Mouse (Mus musculus) intestine, embryonic 14.5 days (tissue): Measurements from ENCODE around the gene Stk25. TPM values are rescaled to one million over a fixed set of nuclear protein-coding genes. Genes with fewer than 3 reads are reported as not detected.

ENCODE experiments used
- ATAC-seq: fragments of 200-750 bp; cut with Nextera tagmentation; replicated peaks from 2 replicates; pipeline ENCODE4 v1.8.0; 2017; ENCODE audit warnings: low read depth, moderate number of reproducible peaks, moderate TSS enrichment, moderate library complexity; ENCODE audit not compliant: low FRiP score, low TSS enrichment
- DNase-seq: peaks from one replicate; pipeline ENCODE4 v3.0.0-alpha.2; 2018; ENCODE audit warnings: low spot score
- H3K27ac ChIP-seq: fragments of 300-500 bp; sonication (generic); 2 replicates; pipeline ENCODE4 v1.5.1; 2014; ENCODE audit warnings: low read depth, mild to moderate bottlenecking, control low read depth
- H3K27me3 ChIP-seq: fragments of 300-500 bp; sonication (generic); replicated peaks from 2 replicates; pipeline ENCODE4 v1.6.1; 2014; ENCODE audit warnings: low read length, control low read depth; ENCODE audit not compliant: control insufficient read depth, insufficient read depth
- H3K36me3 ChIP-seq: fragments of 300-500 bp; sonication (generic); 2 replicates; pipeline ENCODE4 v1.6.1; 2014; ENCODE audit warnings: low read length, control low read depth; ENCODE audit not compliant: control insufficient read depth, insufficient read depth
- H3K4me1 ChIP-seq: fragments of 300-500 bp; sonication (generic); replicated peaks from 2 replicates; pipeline ENCODE4 v1.6.1; 2014; ENCODE audit warnings: low read length, control low read depth, mixed read lengths; ENCODE audit not compliant: control insufficient read depth, insufficient read depth
- H3K4me2 ChIP-seq: fragments of 300-500 bp; sonication (generic); 2 replicates; pipeline ENCODE4 v1.6.1; 2014; ENCODE audit warnings: low read length
- H3K4me3 ChIP-seq: fragments of 300-500 bp; sonication (generic); 2 replicates; pipeline ENCODE4 v1.5.1; 2014; ENCODE audit warnings: low read depth, low read length, control low read depth, mixed read lengths
- H3K9ac ChIP-seq: fragments of 300-500 bp; sonication (generic); 2 replicates; pipeline ENCODE4 v1.6.1; 2014; ENCODE audit warnings: mild to moderate bottlenecking, low read length
- H3K9me3 ChIP-seq: fragments of 300-500 bp; sonication (generic); 2 replicates; pipeline ENCODE4 v1.6.1; 2016; ENCODE audit warnings: low read length, control low read depth; ENCODE audit not compliant: control insufficient read depth
- WGBS: fragments of 180-500 bp; shearing (Covaris S2); extraction: QIAGEN DNeasy Blood & Tissue Kit; methylation state at CpG from one replicate; pipeline ENCODE4 v1.1.7; 2014; 5-methylcytosine and 5-hydroxymethylcytosine counted together
- polyA plus RNA-seq: library from polyadenylated mRNA; unstranded; fragments of >200 nt; fragmentation: Nextera tagmentation; extraction: Ambion mirVana; gene quantifications from 2 replicates; pipeline ENCODE4 v1.2.1, GENCODE M21; 2014

Gene Stk25
- polyA plus RNA-seq, 1 experiment from 2014 or later, result 179 TPM

- DNase-seq (no peak), ATAC-seq (no peak)
- no peaks in the 10 kb centered on the region for H3K27me3 ChIP-seq
- no peak overlapping the region for H3K4me2 ChIP-seq
- WGBS, result 82% methylated on average over 3 of the region's 3 CpGs
- no peaks in the 10 kb centered on the region for H3K9me3 ChIP-seq
- H3K9ac ChIP-seq, result no peak overlapping the region
- no peak overlapping the region for H3K27ac ChIP-seq
- H3K36me3 ChIP-seq, result peaks cover 19% of the 10 kb centered on the region; the same call in 1 of the 2 replicates
- H3K4me3 ChIP-seq, result no peak overlapping the region
- 0 out of 2 replicates have a peak, but pooled peaks cover 4% of the 10 kb centered on the region for H3K4me1 ChIP-seq
Observed at GRCm38 (mm10) chr1:93693502-93693901, 35.0 kb upstream of the Stk25 start.

DNA sequence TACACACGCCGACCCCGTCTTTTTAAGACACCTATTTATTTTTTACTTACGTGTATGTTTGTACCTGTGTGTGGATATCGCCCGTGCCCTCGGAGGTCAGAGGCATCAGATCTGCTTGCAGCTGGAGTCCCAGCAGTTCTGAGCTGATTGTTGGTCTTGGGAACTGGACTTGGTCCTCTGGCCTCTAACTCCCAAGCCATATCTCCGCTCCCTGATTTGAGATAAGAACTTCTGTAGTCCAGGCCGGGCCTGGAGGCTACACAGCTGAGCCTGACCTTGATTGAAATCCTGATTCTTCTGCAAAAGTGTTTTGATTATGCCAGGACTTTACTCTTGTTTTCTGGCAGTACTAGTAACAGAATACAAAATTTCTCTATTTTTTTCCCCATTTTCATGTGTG, 34.3 kb upstream of the Stk25 start:
- H3K4me1 ChIP-seq, result 0 out of 2 replicates have a peak, but pooled peaks cover 4% of the 10 kb centered on the region
- DNase-seq (no peak), ATAC-seq (no peak)
- no peaks in the 10 kb centered on the region for H3K9me3 ChIP-seq
- 83% methylated on average over 9 of the region's 9 CpGs for WGBS
- peaks cover 19% of the 10 kb centered on the region; the same call in 1 of the 2 replicates for H3K36me3 ChIP-seq
- no peak overlapping the region for H3K4me3 ChIP-seq
- H3K27me3 ChIP-seq, result no peaks in the 10 kb centered on the region
- H3K4me2 ChIP-seq, result no peak overlapping the region
- H3K27ac ChIP-seq, result no peak overlapping the region
- no peak overlapping the region for H3K9ac ChIP-seq

DNA sequence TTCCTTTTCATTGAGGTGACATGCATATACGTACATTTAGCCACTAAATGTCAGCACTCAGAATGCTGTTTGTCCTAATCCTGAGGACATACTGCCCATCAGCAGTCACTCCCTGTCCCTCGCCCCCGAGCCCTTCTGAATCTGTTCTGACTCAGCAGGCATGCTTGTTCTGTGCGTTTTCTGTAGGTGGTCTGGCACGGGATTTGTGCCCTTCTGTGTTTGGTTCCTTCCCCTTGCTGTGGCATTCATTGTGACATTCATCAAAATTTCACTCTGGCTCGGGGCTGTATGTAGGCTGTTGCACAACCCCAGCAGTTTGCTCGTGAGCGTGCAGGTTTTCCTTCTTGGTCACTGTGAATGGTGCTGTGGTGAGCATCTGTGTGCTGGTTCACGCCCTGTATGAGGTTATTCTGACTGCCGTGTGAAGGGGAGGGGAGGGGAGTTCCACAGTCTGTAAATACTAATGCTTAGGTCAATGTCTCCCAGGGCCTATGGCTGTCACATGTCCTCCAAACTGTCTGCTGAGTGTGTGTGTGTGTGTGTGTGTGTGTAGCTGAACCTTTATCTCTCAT, 33.4 kb upstream of the Stk25 start:
- no peaks in the 10 kb centered on the region for H3K9me3 ChIP-seq
- DNase-seq (no peak), ATAC-seq (no peak)
- WGBS, result 78% methylated on average over 10 of the region's 10 CpGs
- H3K4me2 ChIP-seq, result no peak overlapping the region
- no peak overlapping the region for H3K9ac ChIP-seq
- no peaks in the 10 kb centered on the region for H3K27me3 ChIP-seq
- no peak overlapping the region for H3K27ac ChIP-seq
- H3K4me3 ChIP-seq, result no peak overlapping the region
- peaks cover 19% of the 10 kb centered on the region; the same call in 1 of the 2 replicates for H3K36me3 ChIP-seq
- no peaks in the 10 kb centered on the region for H3K4me1 ChIP-seq

GRCm38 (mm10) chr1:93691106-93691505, 32.6 kb upstream of the Stk25 start:
- Histone ChIP-seq H3K4me3 (no peak overlapping the region), H3K27me3 (no peaks in the 10 kb centered on the region), H3K9me3 (no peaks in the 10 kb centered on the region), H3K4me1 (0 out of 2 replicates have a peak, but pooled peaks cover 3% of the 10 kb centered on the region), H3K27ac (no peak overlapping the region), H3K36me3 (peaks cover 18% of the 10 kb centered on the region; the same call in 1 of the 2 replicates), H3K9ac (no peak overlapping the region), H3K4me2 (no peak overlapping the region)
- DNase-seq, result no peak
- 91% methylated on average over 8 of the region's 8 CpGs for WGBS
- no peak for ATAC-seq

- peaks cover 10% of the 10 kb centered on the region; the same call in 1 of the 2 replicates for H3K36me3 ChIP-seq
- H3K27ac ChIP-seq, result no peak overlapping the region
- H3K4me1 ChIP-seq, result 0 out of 2 replicates have a peak, but pooled peaks cover 3% of the 10 kb centered on the region
- 84% methylated on average over 7 of the region's 7 CpGs for WGBS
- no peak overlapping the region for H3K9ac ChIP-seq
- ATAC-seq, result no peak
- no peak for DNase-seq
- no peak overlapping the region for H3K4me3 ChIP-seq
- H3K4me2 ChIP-seq, result no peak overlapping the region
- H3K9me3 ChIP-seq, result no peaks in the 10 kb centered on the region
- H3K27me3 ChIP-seq, result no peaks in the 10 kb centered on the region
Observed at GRCm38 (mm10) chr1:93689901-93690496, 31.5 kb upstream of the Stk25 start.

- no peak for ATAC-seq
- H3K4me2 ChIP-seq, result no peak overlapping the region
- 79% methylated on average over 8 of the region's 8 CpGs for WGBS
Observed at GRCm38 (mm10) chr1:93688154-93688553, 29.7 kb upstream of the Stk25 start.

GRCm38 (mm10) chr1:93686961-93687320, 28.5 kb upstream of the Stk25 start:
- Histone ChIP-seq H3K4me2 (peak overlapping the region; percentile 89), H3K4me3 (peak overlapping the region; percentile 63), H3K9me3 (no peaks in the 10 kb centered on the region), H3K27ac (no peak overlapping the region), H3K4me1 (0 out of 2 replicates have a peak, but pooled peaks cover 3% of the 10 kb centered on the region), H3K9ac (0 out of 2 replicates have a peak overlapping the region, but pooled peaks have one; percentile 59), H3K27me3 (no peaks in the 10 kb centered on the region), H3K36me3 (peaks cover 7% of the 10 kb centered on the region; the same call in 1 of the 2 replicates)
- DNase-seq (no peak), ATAC-seq (no peak)
- WGBS, result 55% methylated on average over 3 of the region's 3 CpGs

More at GRCm38 (mm10) chr1:93688154-93688553, 29.7 kb upstream of the Stk25 start:
- no peaks in the 10 kb centered on the region for H3K9me3 ChIP-seq
- no peak overlapping the region for H3K27ac ChIP-seq
- H3K36me3 ChIP-seq, result peaks cover 7% of the 10 kb centered on the region; the same call in 1 of the 2 replicates
- H3K27me3 ChIP-seq, result no peaks in the 10 kb centered on the region
- H3K4me1 ChIP-seq, result 0 out of 2 replicates have a peak, but pooled peaks cover 3% of the 10 kb centered on the region
- no peak for DNase-seq
- H3K9ac ChIP-seq, result no peak overlapping the region
- no peak overlapping the region for H3K4me3 ChIP-seq

- Histone ChIP-seq H3K36me3 (peaks cover 6% of the 10 kb centered on the region; the same call in 1 of the 2 replicates), H3K4me2 (peak overlapping the region; percentile 89), H3K27me3 (no peaks in the 10 kb centered on the region), H3K9me3 (no peaks in the 10 kb centered on the region), H3K9ac (peak overlapping the region; percentile 59), H3K4me1 (0 out of 2 replicates have a peak, but pooled peaks cover 3% of the 10 kb centered on the region), H3K27ac (peak overlapping the region; percentile 66), H3K4me3 (peak overlapping the region; percentile 63)
- DNase-seq, result peak; percentile 86
- 5% methylated on average over 51 of the region's 51 CpGs for WGBS
- peak; percentile 84 for ATAC-seq
Observed at GRCm38 (mm10) chr1:93686245-93686960, 27.9 kb upstream of the Stk25 start.
